Mouse (Mus musculus): Measurements from ENCODE around the gene Grik3. TPM values are rescaled to one million over a fixed set of nuclear protein-coding genes. Genes with fewer than 3 reads are reported as not detected.

Gene Grik3
- polyA plus RNA-seq, 1 experiment: 0.05 TPM

DNA sequence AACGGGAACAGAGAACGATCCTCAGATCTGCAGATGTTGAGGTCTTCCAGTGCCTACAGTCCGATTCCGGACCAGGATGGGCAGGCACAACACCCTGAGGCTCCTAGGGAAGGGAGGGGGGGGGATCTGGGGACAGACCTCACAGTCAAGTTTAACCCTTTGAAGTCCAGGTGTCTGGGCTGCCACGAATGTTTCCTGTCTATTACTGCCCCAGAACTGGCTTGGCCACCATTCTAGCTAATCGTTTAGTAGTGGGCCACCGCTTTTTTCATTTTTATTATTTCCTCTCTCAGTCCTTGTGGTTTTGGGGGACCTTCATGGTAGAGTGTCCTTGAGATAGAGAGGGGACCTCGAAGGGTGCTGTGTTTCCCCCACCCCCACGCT lies 1.6 kb downstream of the Grik3 start:
- no peak for DNase-seq (ENCODE audit: low read depth)

DNA sequence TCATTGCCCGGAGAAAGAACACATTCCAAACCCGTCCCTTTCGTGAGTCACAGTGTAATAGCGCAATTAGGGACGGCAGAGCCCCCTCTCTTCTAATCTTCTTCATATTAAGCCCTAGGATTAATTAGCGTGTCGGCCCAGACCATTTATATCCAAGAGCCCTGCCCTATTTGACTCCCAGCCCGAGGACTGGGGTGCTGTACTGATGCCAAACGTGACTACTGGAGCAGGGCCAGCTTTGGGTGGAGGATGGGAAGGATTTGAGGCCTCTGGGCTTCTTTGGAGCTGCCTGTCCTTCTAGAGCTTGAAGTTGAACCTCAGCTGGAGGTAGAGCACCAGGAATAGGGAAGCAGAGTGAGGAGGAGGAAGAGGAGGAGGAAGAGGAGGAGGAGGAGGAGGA lies 2.2 kb downstream of the Grik3 start:
- DNase-seq (ENCODE audit: low read depth): no peak

DNA sequence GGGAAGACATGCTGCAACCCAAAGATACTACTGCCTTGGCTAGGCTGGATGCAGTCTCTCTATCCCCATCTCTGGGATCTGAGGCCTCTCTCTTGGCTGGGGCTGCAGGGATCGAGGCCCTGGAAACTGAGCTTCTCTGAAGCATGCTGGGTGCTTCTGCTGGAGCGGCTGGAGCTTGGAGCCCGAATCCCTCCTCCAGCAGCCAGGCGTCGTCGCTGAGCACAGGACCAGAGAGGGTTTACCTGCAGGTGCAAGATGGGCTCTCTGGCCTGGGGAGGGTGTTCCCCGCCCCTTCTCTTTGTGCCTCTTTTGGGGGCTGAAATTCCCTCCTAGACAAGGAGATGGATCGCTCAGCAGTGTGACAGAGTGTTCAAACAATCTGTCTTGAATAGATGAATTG lies 2.6 kb downstream of the Grik3 start:
- no peak for DNase-seq (ENCODE audit: low read depth)

DNA sequence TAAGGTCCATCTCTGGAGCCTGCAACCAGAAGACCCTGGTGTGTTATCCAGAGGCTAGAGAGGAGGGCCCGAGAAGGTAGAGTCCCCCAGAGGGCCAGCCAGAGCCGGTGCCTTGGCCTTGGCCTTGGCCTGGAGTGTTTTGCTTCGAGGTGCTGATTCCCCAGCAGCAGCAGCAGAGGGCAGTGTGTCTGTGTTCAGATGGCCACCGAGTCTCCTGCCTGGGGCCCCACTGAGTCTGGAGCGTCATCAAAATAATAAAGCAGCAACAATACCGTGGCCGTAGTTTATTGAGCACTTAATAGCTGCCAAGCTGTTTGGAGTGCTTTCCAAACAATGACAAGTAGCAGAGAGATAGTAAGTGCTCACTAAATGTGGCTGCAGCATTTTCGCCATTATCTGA lies 5.0 kb downstream of the Grik3 start:
- no peak for DNase-seq (ENCODE audit: low read depth)

DNA sequence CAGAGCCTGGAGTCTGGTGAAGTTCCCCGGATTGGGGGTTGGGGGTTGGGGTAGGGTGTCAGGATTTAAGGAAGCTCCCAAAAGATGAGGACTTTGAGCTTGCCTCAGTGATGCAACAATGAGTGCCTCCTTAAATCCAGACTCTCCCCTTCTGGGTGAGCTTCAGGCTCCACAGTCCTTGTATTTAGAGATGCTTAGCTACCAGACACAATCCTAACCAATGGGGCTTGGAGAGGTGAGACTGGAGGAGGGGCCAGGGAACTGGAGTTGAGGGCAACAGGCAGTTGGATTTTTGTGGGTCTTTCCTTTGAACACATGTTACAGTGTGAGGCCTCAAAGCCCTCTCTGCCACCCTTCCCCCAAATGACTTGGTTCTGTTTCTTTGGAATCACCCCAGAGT lies 6.5 kb downstream of the Grik3 start:
- no peak for DNase-seq (ENCODE audit: low read depth)

DNA sequence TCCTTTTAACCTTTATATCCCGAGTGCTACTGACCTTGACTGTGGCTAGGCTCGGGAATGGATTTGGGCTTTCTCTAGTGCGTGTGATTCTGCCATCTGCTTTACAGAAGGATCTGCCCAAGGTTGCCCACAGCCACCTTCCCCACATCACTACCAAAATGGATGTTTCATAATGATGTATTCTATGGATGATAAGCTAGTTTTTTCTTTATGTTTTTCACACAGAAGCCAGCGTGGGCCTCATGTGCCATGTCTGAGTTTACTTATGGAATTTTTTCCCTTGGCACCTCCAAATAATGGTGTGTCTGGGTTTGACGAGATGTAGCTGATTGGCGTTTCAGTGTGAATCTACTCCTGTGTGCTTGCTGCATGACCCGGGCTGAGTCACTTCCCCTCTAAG lies 7.0 kb downstream of the Grik3 start:
- no peak for DNase-seq (ENCODE audit: low read depth)

DNA sequence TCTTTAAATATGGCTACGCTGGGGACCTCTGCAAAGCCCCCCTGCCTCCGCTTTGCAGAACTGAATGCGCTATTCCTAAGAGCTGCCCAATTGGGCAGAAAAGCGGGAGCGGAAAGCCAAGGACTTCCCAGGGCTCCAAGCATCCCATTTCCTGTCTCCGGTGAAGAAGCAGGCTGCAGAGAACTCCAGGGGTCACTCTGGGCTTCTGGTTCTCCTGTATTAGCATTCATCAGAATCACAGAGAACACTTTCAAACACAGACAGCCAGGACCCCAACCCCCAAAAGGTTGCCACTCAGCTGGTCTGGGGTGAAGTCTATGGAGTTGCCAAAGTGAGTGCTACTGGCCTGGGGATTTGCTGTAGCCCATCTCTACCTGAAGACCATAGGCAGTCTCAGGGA lies 8.4 kb downstream of the Grik3 start:
- DNase-seq (ENCODE audit: low read depth): no peak

DNA sequence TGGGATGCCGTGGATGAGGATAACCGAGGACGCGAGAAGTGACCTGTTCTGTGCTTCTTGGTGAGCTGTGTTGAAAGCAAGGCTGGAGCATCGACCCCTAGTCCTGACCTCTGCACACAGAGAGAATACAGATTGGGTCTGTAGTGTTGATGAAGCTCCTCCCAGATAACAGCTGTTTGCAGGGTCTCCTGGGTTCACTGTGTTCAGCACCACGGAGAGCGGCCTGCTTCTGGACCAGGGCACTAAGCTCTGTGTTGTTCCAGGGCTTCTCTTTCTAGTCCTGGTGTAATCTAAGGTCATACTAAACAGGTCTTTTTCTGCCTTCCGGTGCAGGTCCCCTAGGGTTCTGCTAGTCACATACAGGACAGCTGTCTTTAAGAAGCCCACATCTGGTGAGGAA lies 12.4 kb downstream of the Grik3 start:
- DNase-seq (ENCODE audit: low read depth): no peak

DNA sequence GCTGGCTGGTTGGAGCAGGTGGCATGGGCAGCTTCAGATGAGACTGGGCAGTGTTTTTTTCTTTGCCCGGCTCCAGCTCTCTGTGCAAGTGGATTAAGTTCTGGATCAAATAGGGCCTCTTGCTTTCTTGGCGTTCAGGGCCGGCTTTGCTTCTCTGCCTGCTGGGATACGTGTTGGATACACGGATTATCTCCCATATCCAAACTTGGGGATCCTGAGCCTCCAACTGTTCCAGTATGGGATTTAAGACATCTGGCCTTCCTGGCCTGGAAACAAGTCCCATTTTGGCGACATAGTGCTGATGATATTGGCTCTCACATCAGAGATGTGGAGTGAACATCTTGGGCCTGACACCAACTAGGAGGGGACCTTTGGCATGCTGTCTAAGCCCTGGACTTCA lies 21.9 kb downstream of the Grik3 start:
- DNase-seq (ENCODE audit: low read depth): no peak

DNA sequence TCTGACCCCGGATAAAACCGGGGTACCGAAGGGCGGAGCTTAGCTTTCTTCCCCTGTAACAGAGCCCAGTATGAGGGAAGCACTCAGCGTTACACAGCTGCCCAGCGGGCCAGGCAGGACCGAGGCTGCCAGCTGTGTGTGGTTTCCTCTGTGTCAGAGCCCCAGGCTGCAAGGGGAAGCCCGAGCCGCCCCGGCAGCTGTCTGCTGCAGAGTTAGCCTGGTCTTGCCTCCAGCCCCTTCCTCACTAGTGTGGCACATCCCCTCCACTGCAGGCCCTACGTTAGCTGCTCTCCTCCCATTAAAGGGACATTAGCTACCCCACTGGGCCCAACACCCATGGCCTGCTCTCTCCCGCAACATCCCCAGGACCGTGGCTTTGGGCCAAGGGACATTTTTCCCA lies 25.1 kb downstream of the Grik3 start:
- no peak for DNase-seq (ENCODE audit: low read depth)

DNA sequence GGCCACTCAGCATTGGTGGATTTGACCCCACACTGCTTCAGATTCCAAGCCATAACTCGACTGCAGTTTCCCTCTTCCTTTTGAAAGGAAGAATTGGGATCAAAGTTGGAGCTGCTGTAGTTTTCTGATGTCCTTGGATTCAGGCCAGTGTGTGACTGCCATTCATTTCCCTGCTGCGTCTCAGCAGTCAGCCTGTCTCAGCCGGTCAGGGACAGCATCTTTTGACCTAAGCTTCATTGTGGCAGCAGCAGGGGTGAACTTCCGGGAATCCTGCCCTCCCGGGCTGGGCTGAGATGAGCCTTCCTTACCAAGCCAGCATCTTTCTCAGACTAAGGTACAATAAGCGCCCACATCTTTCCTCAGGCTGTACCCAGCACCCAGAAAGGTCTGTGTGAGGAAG lies 26.1 kb downstream of the Grik3 start:
- no peak for DNase-seq (ENCODE audit: low read depth)

DNA sequence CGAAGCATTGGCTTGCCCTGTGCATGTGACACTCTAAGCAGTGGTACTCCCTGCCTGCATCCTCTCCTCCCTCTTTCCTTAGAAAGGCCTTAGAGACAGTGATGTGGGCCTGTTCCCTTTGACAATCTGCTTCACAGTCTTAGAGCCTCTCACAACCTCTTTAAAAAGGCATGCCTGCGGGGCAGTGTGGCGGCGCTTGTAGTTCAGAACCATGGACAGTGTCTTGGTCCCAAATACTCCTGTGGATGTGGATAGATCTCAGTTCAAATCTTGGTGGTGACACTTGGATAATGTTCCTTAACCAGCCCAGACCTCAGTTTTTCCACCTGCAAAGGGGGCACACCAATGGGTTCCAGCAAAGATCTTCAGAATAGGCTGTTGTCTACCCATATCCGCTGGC lies 28.4 kb downstream of the Grik3 start:
- DNase-seq (ENCODE audit: low read depth): no peak

DNA sequence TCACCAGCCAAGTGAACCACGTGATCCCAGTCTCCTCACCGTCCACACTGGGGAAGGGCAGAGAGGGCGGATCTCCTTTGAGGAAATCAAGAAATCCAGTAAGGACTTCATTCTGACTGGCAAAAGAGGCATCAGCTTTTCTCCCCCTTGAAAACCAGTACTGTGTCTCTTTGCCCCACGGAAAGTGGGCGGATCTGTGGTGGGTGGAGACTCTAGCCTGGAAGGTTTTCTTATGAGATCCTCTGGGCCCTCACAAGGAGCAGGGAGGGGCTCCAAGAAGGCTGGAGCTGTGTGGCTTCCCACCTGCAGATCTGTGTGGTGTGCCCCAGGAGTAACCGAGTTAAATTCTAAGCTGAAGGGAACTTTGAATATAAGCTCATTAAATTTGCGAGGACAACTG lies 32.4 kb downstream of the Grik3 start:
- DNase-seq (ENCODE audit: low read depth): no peak

DNA sequence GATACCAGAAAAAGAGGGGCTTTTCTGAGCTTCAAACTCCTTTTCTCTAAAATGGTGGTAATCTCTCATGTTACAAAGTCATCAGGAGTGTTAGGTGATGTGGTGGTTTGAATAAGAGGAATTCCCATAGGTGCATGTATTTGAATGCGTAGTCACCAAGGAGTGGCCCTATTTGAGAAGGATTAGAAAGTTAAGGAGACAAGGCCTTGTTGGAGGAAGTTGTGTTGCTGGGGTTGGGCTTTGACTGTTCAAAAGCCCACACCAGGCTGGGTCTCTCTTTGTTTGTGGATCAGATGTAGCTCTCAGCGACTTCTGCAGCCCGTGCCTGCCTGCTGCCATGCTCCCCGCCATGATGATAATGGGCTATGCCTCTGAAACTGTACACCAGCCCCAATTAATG lies 34.8 kb downstream of the Grik3 start:
- no peak for DNase-seq (ENCODE audit: low read depth)

DNA sequence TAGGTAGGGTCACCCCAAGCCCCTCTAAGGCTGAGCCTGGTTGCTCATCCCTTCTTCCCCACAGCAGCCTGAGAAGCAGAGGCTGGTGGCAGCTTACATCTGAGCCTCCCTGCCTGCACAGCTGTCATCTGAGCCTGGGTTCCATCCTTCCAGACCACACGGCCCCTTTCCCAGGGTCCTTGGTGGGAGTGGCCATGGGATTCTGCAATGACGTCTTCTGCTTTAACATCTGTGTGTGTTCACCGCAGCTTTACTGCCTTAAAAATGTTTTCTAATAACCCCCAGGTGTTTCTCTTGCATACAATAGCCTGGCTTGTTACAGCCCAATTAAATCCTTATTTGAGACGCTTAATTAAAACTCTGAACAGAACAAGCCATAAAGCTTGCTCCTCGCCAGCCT lies 35.9 kb downstream of the Grik3 start:
- DNase-seq (ENCODE audit: low read depth): no peak

DNA sequence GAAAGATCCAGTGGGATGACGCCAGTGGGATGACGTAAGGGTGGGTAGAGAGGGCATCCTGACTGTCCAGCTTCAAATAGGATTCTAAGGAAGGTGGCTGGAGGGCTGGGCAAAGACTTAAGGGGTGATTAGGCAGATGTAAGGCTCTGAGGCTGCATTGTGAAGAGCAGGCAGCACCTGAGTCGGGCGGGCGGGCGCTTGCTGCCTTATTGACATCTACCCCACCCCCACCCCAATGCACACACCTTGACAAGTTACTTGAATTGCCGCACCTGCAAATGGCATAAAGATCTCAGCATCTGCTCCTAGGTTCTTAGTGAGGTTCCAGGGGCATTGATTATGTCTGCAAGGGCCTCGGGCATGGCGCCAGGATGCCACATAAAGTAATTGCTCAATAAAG lies 43.5 kb downstream of the Grik3 start:
- no peak for DNase-seq (ENCODE audit: low read depth)

DNA sequence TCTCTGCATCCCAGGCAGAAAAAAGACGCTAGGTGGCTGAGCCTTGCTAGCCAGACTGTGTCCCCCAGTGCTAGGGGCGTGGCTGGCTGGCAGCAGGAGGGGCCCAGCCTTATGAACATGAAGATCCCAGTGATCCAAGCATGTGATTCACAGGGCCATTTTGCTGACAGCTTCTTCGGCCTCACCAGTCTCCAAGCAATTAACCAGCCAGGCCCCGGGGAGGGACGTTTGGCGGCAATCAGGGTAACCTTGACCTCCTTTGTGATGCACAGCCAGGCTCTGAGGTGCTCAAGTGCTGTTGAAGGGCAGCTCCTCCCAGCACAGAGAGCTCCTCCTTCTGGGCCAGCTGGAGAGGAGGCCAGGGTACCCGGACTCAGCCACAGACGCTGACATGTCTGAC lies 43.9 kb downstream of the Grik3 start:
- DNase-seq (ENCODE audit: low read depth): no peak

DNA sequence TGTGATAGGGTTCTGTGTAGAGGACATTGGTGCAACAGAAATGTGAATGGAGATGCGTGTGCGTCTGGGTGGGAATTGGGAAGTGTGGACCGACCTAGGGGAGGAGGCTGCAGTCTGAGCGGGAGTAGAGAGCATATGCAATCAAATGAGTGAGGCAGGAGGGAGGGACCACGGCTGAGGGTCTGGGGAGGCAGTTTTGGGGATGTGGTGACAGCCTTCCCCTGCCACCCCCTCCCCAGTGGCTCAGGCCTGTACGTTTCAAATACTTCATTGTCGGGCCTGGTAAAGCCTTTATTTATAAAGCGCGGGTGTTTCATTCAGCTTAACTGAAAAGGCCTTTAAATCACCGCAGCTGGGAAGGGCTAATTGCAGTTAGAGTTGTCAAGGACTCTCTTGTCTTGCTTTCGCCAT lies 44.5 kb downstream of the Grik3 start:
- DNase-seq (ENCODE audit: low read depth): no peak

DNA sequence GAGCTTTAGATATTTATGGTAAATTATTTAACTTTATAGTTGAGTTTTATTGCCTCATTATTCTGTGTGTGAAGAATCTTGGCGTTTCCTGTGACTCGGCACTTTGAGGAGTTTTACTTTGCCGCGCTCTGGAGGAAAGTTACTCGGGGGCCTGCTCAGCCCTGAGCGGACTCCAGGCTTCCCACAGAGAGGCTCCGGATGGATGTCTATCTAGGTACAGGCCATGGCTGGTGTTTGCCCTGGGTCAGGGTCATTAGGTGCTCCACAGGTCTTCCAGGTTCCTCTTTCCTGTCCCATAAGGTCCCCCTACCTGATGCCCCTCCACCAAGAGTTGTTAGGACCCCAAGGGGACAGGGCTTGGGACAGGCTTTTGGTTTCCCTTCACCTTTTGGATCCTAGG lies 45.0 kb downstream of the Grik3 start:
- no peak for DNase-seq (ENCODE audit: low read depth)

DNA sequence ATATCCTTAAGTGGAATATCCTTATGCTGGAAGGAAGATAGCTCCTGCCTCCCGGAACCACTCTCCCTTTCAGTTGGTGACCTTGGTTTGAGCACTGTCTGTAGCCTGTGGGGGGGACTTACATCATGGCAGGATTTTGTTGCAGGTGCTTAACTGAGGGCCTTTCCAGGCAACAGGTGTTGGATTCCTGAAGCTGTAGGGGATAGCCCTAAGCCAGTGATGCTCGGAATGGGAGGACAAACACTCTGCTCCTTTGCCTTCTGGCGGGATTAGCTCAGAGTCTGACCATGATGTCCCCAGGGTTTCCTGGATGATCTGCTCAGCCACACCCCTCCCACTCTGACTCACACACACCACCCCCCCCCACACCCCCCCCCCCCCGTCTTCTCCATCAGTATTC lies 45.5 kb downstream of the Grik3 start:
- no peak for DNase-seq (ENCODE audit: low read depth)

DNA sequence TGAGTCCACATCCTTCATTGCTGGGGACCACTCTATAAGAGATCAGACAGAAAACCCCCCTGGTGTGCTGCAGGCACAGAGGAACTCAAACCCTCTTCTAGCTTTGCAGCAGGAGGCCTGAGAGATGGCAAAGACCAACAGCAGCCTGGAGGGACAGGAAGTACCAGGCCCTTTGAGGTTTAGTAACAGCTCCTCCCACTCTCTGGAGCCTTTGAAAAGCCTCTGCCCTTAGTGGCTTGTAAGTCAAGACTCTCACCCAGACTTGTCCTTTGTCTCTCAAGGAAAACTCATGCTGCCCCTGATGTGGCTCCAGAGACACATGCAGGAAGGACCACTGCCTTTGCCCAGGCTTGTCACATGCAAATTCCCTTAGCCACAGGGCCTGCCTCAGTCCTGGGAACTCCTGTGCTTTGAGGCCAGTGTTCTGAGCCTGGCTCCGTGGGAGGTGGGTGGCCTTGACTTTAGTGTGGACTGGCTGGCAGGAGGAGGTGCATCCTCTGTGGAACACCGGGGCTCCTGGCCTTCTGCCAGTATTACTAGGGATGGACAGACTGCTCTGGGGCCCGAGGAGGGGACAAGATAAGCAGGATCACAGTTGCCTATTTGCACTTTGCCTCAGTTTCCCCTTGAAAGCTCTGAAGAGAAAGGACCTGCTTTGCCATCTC lies 47.9 kb downstream of the Grik3 start:
- no peak for DNase-seq (ENCODE audit: low read depth)

DNA sequence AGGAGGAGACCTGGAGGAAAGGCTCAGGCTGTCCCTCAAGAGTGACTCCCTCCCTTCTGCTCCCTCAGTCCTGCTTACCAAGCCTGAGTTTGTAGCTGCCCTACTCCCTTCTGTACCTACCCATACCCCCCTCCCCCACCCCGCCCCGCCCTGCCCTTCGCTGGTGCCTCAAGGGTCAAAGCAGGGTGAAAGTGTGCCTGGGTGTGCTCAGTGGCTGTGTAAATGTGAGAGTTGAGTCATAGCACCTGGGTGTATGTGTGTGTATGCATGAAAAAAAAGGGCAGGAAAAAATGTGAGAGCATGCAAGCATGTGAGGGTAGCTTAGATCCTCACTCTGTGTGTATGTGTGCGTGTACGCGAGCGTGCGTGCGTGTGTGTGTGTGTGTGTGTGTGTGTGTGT lies 49.1 kb downstream of the Grik3 start:
- no peak for DNase-seq (ENCODE audit: low read depth)

DNA sequence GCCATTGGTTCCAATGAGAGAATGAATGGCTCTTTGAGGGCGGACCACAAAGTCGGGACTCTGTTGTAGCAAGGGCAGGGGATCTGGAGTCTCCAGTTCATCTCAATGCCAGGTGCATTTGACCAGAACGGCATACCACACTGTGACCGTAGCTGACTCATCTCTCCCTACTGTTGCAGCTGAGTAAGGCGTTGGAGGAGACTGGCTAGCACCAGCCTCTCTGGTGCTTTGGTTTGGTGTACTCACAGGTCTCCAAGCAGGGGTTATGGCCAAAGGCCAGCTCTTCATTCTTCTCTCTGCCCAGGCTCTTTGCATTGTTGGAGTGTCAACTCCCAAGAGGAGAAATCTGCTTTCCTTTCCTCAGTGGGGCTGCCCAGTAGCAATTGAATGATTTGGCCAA lies 52.7 kb downstream of the Grik3 start:
- DNase-seq (ENCODE audit: low read depth): no peak

DNA sequence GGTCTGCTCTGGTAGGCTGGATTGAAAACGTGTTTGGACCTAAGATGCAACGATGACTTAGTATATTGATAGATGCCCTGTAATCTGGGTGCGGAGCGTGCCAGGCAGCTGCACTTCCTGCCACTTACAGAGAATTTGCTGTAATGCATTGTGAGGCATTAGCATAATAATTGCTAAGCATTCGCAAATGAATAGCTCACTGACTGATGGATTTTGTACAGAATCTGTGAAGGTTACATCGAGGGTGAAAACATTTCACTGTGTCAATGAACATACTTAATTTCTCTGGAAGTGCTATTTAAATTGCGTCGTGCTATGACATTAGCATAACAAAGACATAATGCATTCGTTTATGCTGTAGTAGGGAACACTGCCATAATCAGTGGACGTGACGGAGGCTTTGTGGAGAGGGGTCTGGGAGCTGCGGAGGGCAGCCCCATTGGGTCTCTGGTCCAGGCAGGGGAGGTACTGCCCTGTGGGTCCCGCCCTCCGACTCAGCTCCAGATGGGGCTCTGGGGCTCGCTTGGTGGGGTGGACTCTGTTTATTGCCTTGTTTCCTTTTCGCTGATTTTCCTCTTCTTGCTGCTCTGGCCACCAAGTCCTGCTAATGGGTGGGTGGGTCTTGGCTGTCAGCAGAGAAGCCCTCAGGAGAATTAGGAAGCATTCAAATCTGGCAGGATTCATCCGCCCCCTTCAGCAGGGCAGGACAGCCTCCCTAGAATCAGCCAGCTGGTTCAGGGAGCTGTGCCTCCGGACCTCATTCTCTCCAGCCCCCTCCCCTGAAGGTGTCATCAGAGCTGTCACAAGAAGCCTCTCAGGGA lies 54.7 kb downstream of the Grik3 start:
- no peak for DNase-seq (ENCODE audit: low read depth)

Measured in gonadal fat pad, adult 2 months (tissue).